Mouse (Mus musculus) CD4-positive, CD25-positive, alpha-beta regulatory T cell (primary cell): ENCODE data around the gene Olfr668. TPM values are rescaled to one million over a fixed set of nuclear protein-coding genes. Genes with fewer than 3 reads are reported as not detected.

Source experiments
- polyA plus RNA-seq: library from polyadenylated mRNA; unstranded; fragments of 100-300 nt; shearing (Covaris generic); gene quantifications from one replicate; pipeline ENCODE4 v1.2.1, GENCODE M21; 2017

Olfr668 gene
- not detected for polyA plus RNA-seq

GRCm38 (mm10) chr7:104927957-104928356 lies at the start of gene Olfr668:
Gene Olfr668, minus strand, starts transcription at chr7:104928057.

GRCm38 (mm10) chr7:104962520-104962919 lies 34.7 kb upstream of the Olfr668 start, which contains the start of gene Olfr670:
Gene Olfr670, minus strand, starts transcription at chr7:104962620.

GRCm38 (mm10) chr7:104933940-104934339 lies 6.1 kb upstream of the Olfr668 start, which contains the start of gene Olfr669:
Gene Olfr669, plus strand, starts transcription at chr7:104934240.

GRCm38 (mm10) chr7:104921382-104921781 lies 6.5 kb downstream of the Olfr668 start, which contains the start of gene Olfr667:
Gene Olfr667, minus strand, starts transcription at chr7:104921482.

GRCm38 (mm10) chr7:104895852-104896251 lies 32.0 kb downstream of the Olfr668 start, which contains the start of gene Olfr666:
Gene Olfr666, minus strand, starts transcription at chr7:104895952.

GRCm38 (mm10) chr7:104877731-104878130 lies 50.1 kb downstream of the Olfr668 start, which contains the start of gene Olfr665:
Gene Olfr665, plus strand, starts transcription at chr7:104878031.

Other genes with a start within 250 kb of the Olfr668 start
- gene Olfr661, start 241.6 kb downstream of the Olfr668 start, polyA plus RNA-seq = not detected
- gene Usp17le, start 150.6 kb downstream of the Olfr668 start, polyA plus RNA-seq = not detected
- not detected for gene Usp17lb, start 85.5 kb downstream of the Olfr668 start, polyA plus RNA-seq
- gene Usp17la, start 71.0 kb downstream of the Olfr668 start, polyA plus RNA-seq = 0.14 TPM
- not detected for gene Olfr665, start 50.0 kb downstream of the Olfr668 start, polyA plus RNA-seq
- gene Olfr666, start 32.1 kb downstream of the Olfr668 start, polyA plus RNA-seq = not detected
- gene Olfr667, start 6.6 kb downstream of the Olfr668 start, polyA plus RNA-seq = not detected
- gene Olfr669, start 6.2 kb upstream of the Olfr668 start, polyA plus RNA-seq = not detected
- gene Olfr670, start 34.6 kb upstream of the Olfr668 start, polyA plus RNA-seq = not detected
- 0.13 TPM for gene Olfr671, start 51.1 kb upstream of the Olfr668 start, polyA plus RNA-seq
- not detected for gene Olfr672, start 74.0 kb upstream of the Olfr668 start, polyA plus RNA-seq
- 0.08 TPM for gene Olfr675, start 100.4 kb upstream of the Olfr668 start, polyA plus RNA-seq
- gene Olfr676, start 104.6 kb upstream of the Olfr668 start, polyA plus RNA-seq = not detected
- gene Olfr677, start 123.3 kb upstream of the Olfr668 start, polyA plus RNA-seq = not detected
- not detected for gene Olfr678, start 136.4 kb upstream of the Olfr668 start, polyA plus RNA-seq
- not detected for gene Olfr679, start 153.1 kb upstream of the Olfr668 start, polyA plus RNA-seq
- not detected for gene Olfr680-ps1, start 164.8 kb upstream of the Olfr668 start, polyA plus RNA-seq
- not detected for gene Olfr681, start 188.8 kb upstream of the Olfr668 start, polyA plus RNA-seq
- not detected for gene Olfr683, start 219.0 kb upstream of the Olfr668 start, polyA plus RNA-seq
- gene Olfr684, start 235.6 kb upstream of the Olfr668 start, polyA plus RNA-seq = not detected